Mouse (Mus musculus) heart, embryonic 14.5 days (tissue): ENCODE data around the gene Cdc37. TPM values are rescaled to one million over a fixed set of nuclear protein-coding genes. Genes with fewer than 3 reads are reported as not detected.

Experiments
- ATAC-seq: fragments of 200-750 bp; cut with Nextera tagmentation; 2 replicates; pipeline ENCODE4 v1.8.0; 2017; ENCODE audit warnings: low read depth, moderate TSS enrichment; ENCODE audit not compliant: insufficient number of reproducible peaks, insufficient read depth, low FRiP score
- H3K27ac ChIP-seq, 2 experiments: fragments of 200-500 bp in 1 of 2; fragments of 300-500 bp in 1 of 2; sonication (generic) in 1 of 2; replicated peaks in 1 of 2; 2 replicates each; pipeline ENCODE4 v1.5.1; 2012 to 2014; ENCODE audit warnings: low read depth in 2 of 2, low read length in 2 of 2, control low read depth in 1 of 2, mild to moderate bottlenecking in 1 of 2, mixed read lengths in 1 of 2; ENCODE audit not compliant: control insufficient read depth in 1 of 2, insufficient read depth in 1 of 2
- H3K27me3 ChIP-seq: fragments of 300-500 bp; sonication (generic); 2 replicates; pipeline ENCODE4 v1.6.1; 2014; ENCODE audit warnings: mild to moderate bottlenecking, low read length, control low read depth; ENCODE audit not compliant: control insufficient read depth, insufficient read depth
- H3K36me3 ChIP-seq: fragments of 300-500 bp; sonication (generic); 2 replicates; pipeline ENCODE4 v1.6.1; 2014; ENCODE audit warnings: mild to moderate bottlenecking, control low read depth, low read length, mixed read lengths; ENCODE audit not compliant: control insufficient read depth, insufficient read depth
- H3K4me1 ChIP-seq, 2 experiments: fragments of 200-500 bp in 1 of 2; fragments of 300-500 bp in 1 of 2; sonication (generic) in 1 of 2; 2 replicates each; pipeline ENCODE4 v1.6.1; 2012 to 2014; ENCODE audit warnings: low read length in 2 of 2, control low read depth in 1 of 2, mixed read lengths in 1 of 2; ENCODE audit not compliant: control insufficient read depth in 2 of 2, insufficient read depth in 2 of 2
- H3K4me2 ChIP-seq: fragments of 300-500 bp; sonication (generic); 2 replicates; pipeline ENCODE4 v1.6.1; 2014; ENCODE audit warnings: mild to moderate bottlenecking, low read length
- H3K4me3 ChIP-seq, 2 experiments: fragments of 200-500 bp in 1 of 2; fragments of 300-500 bp in 1 of 2; sonication (generic) in 1 of 2; 2 replicates each; pipeline ENCODE4 v1.5.1; 2012 to 2014; ENCODE audit warnings: low read length in 2 of 2, mild to moderate bottlenecking in 2 of 2, control low read depth in 1 of 2, low read depth in 1 of 2, moderate library complexity in 1 of 2; ENCODE audit not compliant: control insufficient read depth in 1 of 2, insufficient read depth in 1 of 2
- H3K9ac ChIP-seq: fragments of 300-500 bp; sonication (generic); 2 replicates; pipeline ENCODE4 v1.6.1; 2014; ENCODE audit warnings: mild to moderate bottlenecking, low read length
- H3K9me3 ChIP-seq: fragments of 300-500 bp; sonication (generic); 2 replicates; pipeline ENCODE4 v1.6.1; 2016; ENCODE audit warnings: low read length, control low read depth; ENCODE audit not compliant: control insufficient read depth
- WGBS: fragments of 180-500 bp; shearing (Covaris S2); extraction: QIAGEN DNeasy Blood & Tissue Kit; methylation state at CpG from one replicate; pipeline ENCODE4 v1.1.7; 2014; 5-methylcytosine and 5-hydroxymethylcytosine counted together
- polyA plus RNA-seq: library from polyadenylated mRNA; unstranded; fragments of >200 nt; fragmentation: Nextera tagmentation; extraction: Ambion mirVana; gene quantifications from 2 replicates; pipeline ENCODE4 v1.2.1, GENCODE M21; 2014

Gene Cdc37
- polyA plus RNA-seq, 1 experiment from 2014 or later: 212 TPM

- WGBS: 6% methylated on average over 39 of the region's 48 CpGs
- Histone ChIP-seq H3K9ac (peak overlapping the region; percentile 72), H3K4me2 (peak overlapping the region; percentile 75), H3K4me3 (peak overlapping the region; percentile 50 to 52), H3K27ac (peak overlapping the region in 1 of 2 experiments; percentile 43; a peak in 1 of 4 replicates), H3K36me3 (no peaks in the 10 kb centered on the region), H3K27me3 (no peaks in the 10 kb centered on the region), H3K9me3 (no peaks in the 10 kb centered on the region), H3K4me1 (peaks cover 22 to 36% of the 10 kb centered on the region in 2 experiments)
- no peak for ATAC-seq
These were observed 31.8 kb upstream of the Cdc37 start for GRCm38 (mm10) chr9:21181421-21182220.

GRCm38 (mm10) chr9:21180841-21181240 is 31.1 kb upstream of the Cdc37 start:
- no peaks in the 10 kb centered on the region for H3K27me3 ChIP-seq
- 63% methylated on average over 1 of the region's 1 CpGs for WGBS
- H3K4me3 ChIP-seq: no peak overlapping the region; a peak in 1 of 4 replicates
- no peaks in the 10 kb centered on the region for H3K9me3 ChIP-seq
- ATAC-seq: no peak
- no peaks in the 10 kb centered on the region for H3K36me3 ChIP-seq
- no peak overlapping the region for H3K9ac ChIP-seq
- H3K4me2 ChIP-seq: no peak overlapping the region
- no peak overlapping the region for H3K27ac ChIP-seq
- H3K4me1 ChIP-seq: peaks cover 16 to 30% of the 10 kb centered on the region in 2 experiments

GRCm38 (mm10) chr9:21180402-21180801 is 30.6 kb upstream of the Cdc37 start:
- H3K4me1 ChIP-seq: peaks cover 13 to 26% of the 10 kb centered on the region in 2 experiments
- H3K9ac ChIP-seq: no peak overlapping the region
- no peaks in the 10 kb centered on the region for H3K9me3 ChIP-seq
- peak overlapping the region in 1 of 2 experiments; percentile 19; a peak in 1 of 4 replicates for H3K27ac ChIP-seq
- H3K27me3 ChIP-seq: no peaks in the 10 kb centered on the region
- no peaks in the 10 kb centered on the region for H3K36me3 ChIP-seq
- ATAC-seq: no peak
- no peak overlapping the region for H3K4me2 ChIP-seq
- 52% methylated on average over 4 of the region's 4 CpGs for WGBS
- H3K4me3 ChIP-seq: no peak overlapping the region

- 52% methylated on average over 6 of the region's 6 CpGs for WGBS
These were observed 22.6 kb upstream of the Cdc37 start for GRCm38 (mm10) chr9:21172364-21172763.

GRCm38 (mm10) chr9:21169157-21169556 is 19.4 kb upstream of the Cdc37 start:
- Histone ChIP-seq H3K4me2 (peak overlapping the region; percentile 98), H3K9me3 (no peaks in the 10 kb centered on the region), H3K36me3 (no peaks in the 10 kb centered on the region), H3K27ac (peak overlapping the region; percentile 92 to 94), H3K4me1 (peaks cover 32 to 50% of the 10 kb centered on the region in 2 experiments), H3K4me3 (no peak overlapping the region), H3K9ac (peak overlapping the region; percentile 69; the same call in 1 of the 2 replicates), H3K27me3 (peaks cover 24% of the 10 kb centered on the region)
- WGBS: 41% methylated on average over 1 of the region's 1 CpGs
- no peak for ATAC-seq

More at GRCm38 (mm10) chr9:21172364-21172763, 22.6 kb upstream of the Cdc37 start:
- Histone ChIP-seq H3K4me2 (no peak overlapping the region), H3K27me3 (no peaks in the 10 kb centered on the region), H3K9ac (no peak overlapping the region), H3K36me3 (no peaks in the 10 kb centered on the region), H3K9me3 (no peaks in the 10 kb centered on the region), H3K4me3 (no peak overlapping the region), H3K27ac (no peak overlapping the region), H3K4me1 (peaks cover 17 to 22% of the 10 kb centered on the region in 2 experiments)
- no peak for ATAC-seq

GRCm38 (mm10) chr9:21168161-21169123 is 18.7 kb upstream of the Cdc37 start:
- H3K27me3 ChIP-seq: peaks cover 31% of the 10 kb centered on the region
- WGBS: 2% methylated on average over 30 of the region's 30 CpGs
- no peaks in the 10 kb centered on the region for H3K36me3 ChIP-seq
- no peaks in the 10 kb centered on the region for H3K9me3 ChIP-seq
- H3K4me1 ChIP-seq: peaks cover 32 to 54% of the 10 kb centered on the region in 2 experiments
- peak overlapping the region; percentile 31 to 42 for H3K4me3 ChIP-seq
- H3K27ac ChIP-seq: peak overlapping the region; percentile 92 to 94
- peak overlapping the region; percentile 69 for H3K9ac ChIP-seq
- peak overlapping the region; percentile 98 for H3K4me2 ChIP-seq
- ATAC-seq: peak; percentile 86
